Mouse (Mus musculus) forebrain, embryonic 11.5 days (tissue): ENCODE measurements around the gene Limch1. TPM values are rescaled to one million over a fixed set of nuclear protein-coding genes. Genes with fewer than 3 reads are reported as not detected.
A peak's percentile ranks its signal among the peaks of the same experiment; 100 is the strongest.

Experiments used
- ATAC-seq: fragments of 200-750 bp; cut with Nextera tagmentation; replicated peaks from 2 replicates; pipeline ENCODE4 v1.8.0; 2017; ENCODE audit warnings: moderate TSS enrichment; ENCODE audit not compliant: low FRiP score
- DNase-seq: peaks from one replicate; pipeline ENCODE4 v3.0.0-alpha.2; 2017; ENCODE audit warnings: low spot score
- H3K27ac ChIP-seq: fragments of 300-500 bp; sonication (generic); 2 replicates; pipeline ENCODE4 v1.5.1; 2014; ENCODE audit warnings: low read depth, low read length
- H3K27me3 ChIP-seq: fragments of 300-500 bp; sonication (generic); 2 replicates; pipeline ENCODE4 v1.6.1; 2014; ENCODE audit warnings: mild to moderate bottlenecking, low read length, mixed read lengths; ENCODE audit not compliant: control insufficient read depth, insufficient read depth
- H3K36me3 ChIP-seq: fragments of 300-500 bp; sonication (generic); 2 replicates; pipeline ENCODE4 v1.6.1; 2014; ENCODE audit warnings: mild to moderate bottlenecking, low read length, moderate library complexity, mixed read lengths; ENCODE audit not compliant: control insufficient read depth, insufficient read depth
- H3K4me1 ChIP-seq: fragments of 300-500 bp; sonication (generic); replicated peaks from 2 replicates; pipeline ENCODE4 v1.6.1; 2014; ENCODE audit warnings: low read length, mixed read lengths; ENCODE audit not compliant: control insufficient read depth, insufficient read depth
- H3K4me2 ChIP-seq: fragments of 300-500 bp; sonication (generic); 2 replicates; pipeline ENCODE4 v1.6.1; 2014; ENCODE audit warnings: low read depth, mild to moderate bottlenecking, low read length, moderate library complexity, mixed read lengths; ENCODE audit not compliant: severe bottlenecking
- H3K4me3 ChIP-seq: fragments of 300-500 bp; sonication (generic); 2 replicates; pipeline ENCODE4 v1.5.1; 2014; ENCODE audit warnings: low read depth, low read length
- H3K9ac ChIP-seq: fragments of 300-500 bp; sonication (generic); 2 replicates; pipeline ENCODE4 v1.6.1; 2014; ENCODE audit warnings: low read length
- H3K9me3 ChIP-seq: fragments of 300-500 bp; sonication (generic); 2 replicates; pipeline ENCODE4 v1.6.1; 2016; ENCODE audit warnings: low read length, mixed read lengths; ENCODE audit not compliant: control insufficient read depth
- WGBS: fragments of 180-500 bp; shearing (Covaris S2); extraction: QIAGEN DNeasy Blood & Tissue Kit; methylation state at CpG from one replicate; pipeline ENCODE4 v1.1.7; 2014; 5-methylcytosine and 5-hydroxymethylcytosine counted together
- polyA plus RNA-seq: library from polyadenylated mRNA; unstranded; fragments of >200 nt; fragmentation: Nextera tagmentation; extraction: Ambion mirVana; gene quantifications from 2 replicates; pipeline ENCODE4 v1.2.1, GENCODE M21; 2014

Gene Limch1
- polyA plus RNA-seq, 1 experiment from 2014 or later = 41.7 TPM

DNA sequence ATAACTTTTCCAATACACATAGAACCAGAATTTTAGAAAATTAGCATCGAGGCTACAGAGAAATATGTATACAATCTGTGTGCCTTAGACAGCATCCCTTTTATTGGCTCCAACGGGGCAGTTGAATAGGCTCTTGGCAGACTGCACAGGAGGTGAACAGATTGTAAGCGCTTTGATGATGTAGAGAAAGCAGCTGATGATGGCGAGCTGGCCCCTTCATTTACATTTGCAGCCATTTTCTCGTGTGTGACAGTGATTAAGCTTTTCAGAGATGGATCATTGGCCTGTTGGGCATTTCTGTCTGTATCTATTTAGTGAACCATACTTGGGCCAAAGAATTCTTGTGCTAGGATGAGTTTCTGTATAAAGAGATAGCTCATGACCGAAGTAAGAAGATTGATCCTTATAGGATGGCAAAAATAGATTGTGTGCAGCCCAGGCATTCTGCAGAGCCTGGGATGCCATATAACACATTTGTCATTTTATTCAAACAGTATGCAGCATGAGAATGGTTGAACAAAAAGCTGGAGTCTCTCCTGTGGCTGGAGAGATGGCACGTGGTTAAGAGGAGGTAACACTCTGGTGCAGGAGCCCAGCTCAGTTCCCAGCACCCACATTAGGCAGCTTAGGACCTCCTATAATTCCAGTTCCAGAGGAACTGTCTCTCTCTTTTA, 208.5 kb downstream of the Limch1 start:
- no peak overlapping the region for H3K9ac ChIP-seq
- DNase-seq (no peak), ATAC-seq (no peak)
- H3K27ac ChIP-seq = no peak overlapping the region
- 65% methylated on average over 7 of the region's 7 CpGs for WGBS
- H3K4me3 ChIP-seq = no peak overlapping the region
- no peaks in the 10 kb centered on the region for H3K4me1 ChIP-seq
- no peak overlapping the region for H3K4me2 ChIP-seq
- no peaks in the 10 kb centered on the region for H3K9me3 ChIP-seq
- H3K36me3 ChIP-seq = no peaks in the 10 kb centered on the region
- H3K27me3 ChIP-seq = no peaks in the 10 kb centered on the region

DNA sequence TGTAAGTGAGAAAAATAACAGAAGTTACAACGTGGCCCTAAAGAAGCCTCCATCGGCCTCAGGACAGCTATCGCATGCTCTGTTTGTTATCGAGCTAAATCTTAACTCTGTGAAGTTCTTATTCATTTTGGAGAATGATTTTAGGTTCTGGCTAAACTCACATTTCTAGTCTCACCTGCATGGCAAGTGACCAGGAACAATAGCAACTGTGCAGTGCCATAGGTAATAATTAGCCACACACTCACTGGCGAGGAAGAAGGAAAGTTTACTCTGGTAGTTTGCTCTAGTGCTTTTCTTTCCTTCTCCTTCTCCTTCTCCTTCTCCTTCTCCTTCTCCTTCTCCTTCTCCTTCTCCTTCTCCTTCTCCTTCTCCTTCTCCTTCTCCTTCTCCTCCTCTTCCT, 209.6 kb downstream of the Limch1 start:
- ATAC-seq (no peak), DNase-seq (no peak)
- WGBS = 87% methylated on average over 5 of the region's 5 CpGs
- Histone ChIP-seq H3K27ac (no peak overlapping the region), H3K4me2 (no peak overlapping the region), H3K4me3 (no peak overlapping the region), H3K9me3 (no peaks in the 10 kb centered on the region), H3K9ac (no peak overlapping the region), H3K27me3 (no peaks in the 10 kb centered on the region), H3K4me1 (no peaks in the 10 kb centered on the region), H3K36me3 (no peaks in the 10 kb centered on the region)

DNA sequence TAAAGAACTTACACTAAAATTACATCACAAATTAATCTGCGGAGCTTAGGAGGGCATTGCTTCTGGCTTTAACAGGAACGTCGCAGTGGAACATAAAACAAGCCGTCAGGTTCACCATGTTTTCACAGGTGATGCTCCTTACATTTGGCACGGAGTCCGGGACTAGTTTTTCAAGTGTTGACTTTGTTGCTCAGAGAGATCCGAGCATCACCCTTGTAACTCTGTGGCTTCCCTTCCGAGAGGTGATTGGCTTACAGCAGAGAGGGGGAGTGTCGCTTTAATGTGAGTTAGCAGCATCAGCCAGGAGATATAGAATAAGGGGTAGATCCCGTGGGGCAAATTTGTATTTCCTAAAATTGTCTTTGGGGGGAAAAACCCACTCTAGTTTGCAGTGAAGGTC, 212.0 kb downstream of the Limch1 start:
- no peak for DNase-seq
- Histone ChIP-seq H3K4me1 (no peaks in the 10 kb centered on the region), H3K4me2 (no peak overlapping the region), H3K27ac (no peak overlapping the region), H3K36me3 (no peaks in the 10 kb centered on the region), H3K9me3 (no peaks in the 10 kb centered on the region), H3K27me3 (no peaks in the 10 kb centered on the region), H3K9ac (no peak overlapping the region), H3K4me3 (no peak overlapping the region)
- WGBS = 80% methylated on average over 10 of the region's 10 CpGs
- no peak for ATAC-seq

DNA sequence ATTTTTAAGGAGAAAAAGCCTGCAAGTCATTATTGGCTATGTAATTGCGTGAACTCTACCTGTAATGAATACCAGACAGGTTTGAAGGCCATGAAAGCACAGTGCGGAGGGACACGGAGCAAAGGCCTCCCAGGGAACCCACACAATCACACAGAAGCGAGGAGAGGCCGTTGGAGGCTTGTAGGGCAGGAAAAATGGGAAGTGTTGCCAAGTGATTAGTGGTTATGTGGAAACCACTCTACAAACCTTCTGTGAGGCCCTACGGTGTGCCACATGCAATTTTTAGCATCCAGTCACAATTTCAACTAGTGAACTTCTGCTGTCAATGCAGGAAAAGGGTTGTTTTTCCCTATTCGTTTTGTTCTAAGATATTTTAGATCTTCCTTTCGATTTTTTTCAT, 212.5 kb downstream of the Limch1 start:
- Histone ChIP-seq H3K27me3 (no peaks in the 10 kb centered on the region), H3K27ac (no peak overlapping the region), H3K4me1 (no peaks in the 10 kb centered on the region), H3K36me3 (no peaks in the 10 kb centered on the region), H3K4me3 (no peak overlapping the region), H3K9ac (no peak overlapping the region), H3K4me2 (no peak overlapping the region), H3K9me3 (no peaks in the 10 kb centered on the region)
- ATAC-seq (no peak), DNase-seq (no peak)
- 78% methylated on average over 8 of the region's 8 CpGs for WGBS

- H3K9me3 ChIP-seq = no peaks in the 10 kb centered on the region
- H3K27ac ChIP-seq = no peak overlapping the region
- H3K27me3 ChIP-seq = no peaks in the 10 kb centered on the region
- no peak overlapping the region for H3K9ac ChIP-seq
- DNase-seq = no peak
- ATAC-seq = no peak
- no peak overlapping the region for H3K4me2 ChIP-seq
- H3K36me3 ChIP-seq = no peaks in the 10 kb centered on the region
- 91% methylated on average over 8 of the region's 8 CpGs for WGBS
- no peak overlapping the region for H3K4me3 ChIP-seq
- H3K4me1 ChIP-seq = no peaks in the 10 kb centered on the region
Measured at GRCm38 (mm10) chr5:66959968-66960367, 214.3 kb downstream of the Limch1 start.

DNA sequence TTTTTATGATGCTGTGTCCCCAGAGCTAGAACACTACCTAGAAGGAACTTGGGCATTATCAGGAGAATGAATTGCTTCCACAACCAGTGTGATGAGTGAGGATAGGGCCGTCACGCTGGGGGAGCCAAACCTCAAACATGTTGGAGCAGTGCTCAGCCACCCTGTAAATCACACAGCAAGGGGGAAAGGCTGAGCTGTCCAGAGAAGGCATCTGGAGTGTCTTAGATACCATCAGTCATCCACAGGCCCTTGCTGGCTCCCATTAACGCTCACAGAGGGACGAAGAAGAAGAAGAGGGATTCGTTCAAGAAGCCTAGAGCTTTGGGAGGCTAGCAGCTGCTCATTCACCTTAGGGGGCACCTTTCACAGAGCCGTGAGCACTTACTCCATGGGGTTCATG, 219.8 kb downstream of the Limch1 start:
- Histone ChIP-seq H3K27me3 (no peaks in the 10 kb centered on the region), H3K4me2 (no peak overlapping the region), H3K27ac (no peak overlapping the region), H3K4me3 (no peak overlapping the region), H3K36me3 (no peaks in the 10 kb centered on the region), H3K4me1 (peaks cover 16% of the 10 kb centered on the region), H3K9me3 (no peaks in the 10 kb centered on the region), H3K9ac (no peak overlapping the region)
- ATAC-seq (no peak), DNase-seq (no peak)
- WGBS = 75% methylated on average over 6 of the region's 6 CpGs

GRCm38 (mm10) chr5:66967147-66967546, 221.5 kb downstream of the Limch1 start:
- Histone ChIP-seq H3K27me3 (no peaks in the 10 kb centered on the region), H3K9ac (no peak overlapping the region), H3K4me3 (no peak overlapping the region), H3K9me3 (no peaks in the 10 kb centered on the region), H3K27ac (no peak overlapping the region), H3K4me2 (no peak overlapping the region), H3K4me1 (peaks cover 16% of the 10 kb centered on the region), H3K36me3 (no peaks in the 10 kb centered on the region)
- 77% methylated on average over 2 of the region's 2 CpGs for WGBS
- ATAC-seq = no peak
- no peak for DNase-seq

GRCm38 (mm10) chr5:66967646-66968045, 222.0 kb downstream of the Limch1 start:
- H3K4me1 ChIP-seq = peaks cover 16% of the 10 kb centered on the region
- H3K4me2 ChIP-seq = peak overlapping the region; percentile 49
- peak overlapping the region; percentile 16; the same call in 1 of the 2 replicates for H3K4me3 ChIP-seq
- H3K36me3 ChIP-seq = no peaks in the 10 kb centered on the region
- no peaks in the 10 kb centered on the region for H3K9me3 ChIP-seq
- WGBS = 48% methylated on average over 4 of the region's 4 CpGs
- no peaks in the 10 kb centered on the region for H3K27me3 ChIP-seq
- H3K9ac ChIP-seq = peak overlapping the region; percentile 43
- ATAC-seq = 0 out of 2 replicates have a peak, but pooled peaks have one; percentile 3
- H3K27ac ChIP-seq = peak overlapping the region; percentile 58; the same call in 1 of the 2 replicates
- no peak for DNase-seq
